Mouse (Mus musculus): ENCODE measurements at regions not wholly inside any gene's neighbourhood (a gene's known extent, or its start where the extent isn't known, plus 50 kb on each side); places are given as distances from the start of the nearest gene placed in this dataset.

- H3K27me3 ChIP-seq (replicated peaks; ENCODE audit: control insufficient read depth, insufficient read depth, low read length): no peaks in the 10 kb centered on the region
- no peak overlapping the region for H3K27ac ChIP-seq (ENCODE audit: low read depth)
- no peak for DNase-seq (ENCODE audit: low spot score)
- H3K4me2 ChIP-seq (ENCODE audit: low read length): no peak overlapping the region
- no peak overlapping the region for H3K9ac ChIP-seq (ENCODE audit: low read length)
- no peaks in the 10 kb centered on the region for H3K9me3 ChIP-seq (ENCODE audit: control insufficient read depth, low read length)
- no peak for ATAC-seq (replicated peaks; ENCODE audit: low FRiP score, low TSS enrichment, low read depth)
- WGBS: 51% methylated on average over 5 of the region's 5 CpGs
- H3K4me3 ChIP-seq (ENCODE audit: low read depth, low read length): no peak overlapping the region
- peaks cover 29% of the 10 kb centered on the region for H3K4me1 ChIP-seq (replicated peaks; ENCODE audit: control insufficient read depth, insufficient read depth, low read length)
- H3K36me3 ChIP-seq (ENCODE audit: control insufficient read depth, insufficient read depth, low read length): no peaks in the 10 kb centered on the region
These were observed 245.3 kb downstream of the Adamts20 start for GRCm38 (mm10) chr15:94219907-94220306.

DNA sequence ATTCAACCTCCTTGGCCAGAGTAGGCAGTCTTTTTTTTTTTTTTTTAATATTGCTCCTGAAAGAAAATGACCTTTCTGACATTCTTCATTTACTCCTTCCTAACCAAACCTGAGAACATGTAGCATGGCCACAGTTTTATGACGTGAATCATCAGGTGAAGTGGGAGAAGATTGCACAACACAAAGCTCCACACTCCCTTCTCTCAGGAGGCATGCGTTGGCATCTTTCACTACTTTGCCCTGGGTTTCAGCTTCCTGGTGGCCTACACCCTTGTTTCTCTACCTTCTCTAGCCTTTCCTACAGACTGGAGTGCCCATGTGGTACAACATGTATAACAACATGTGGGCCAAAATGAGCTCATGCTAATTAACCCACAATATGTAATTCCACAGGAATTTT is 248.5 kb downstream of the Adamts20 start:
- no peaks in the 10 kb centered on the region for H3K9me3 ChIP-seq (ENCODE audit: control insufficient read depth, low read length)
- no peak for DNase-seq (ENCODE audit: low spot score)
- no peak overlapping the region for H3K27ac ChIP-seq (ENCODE audit: low read depth)
- H3K4me2 ChIP-seq (ENCODE audit: low read length): no peak overlapping the region
- H3K27me3 ChIP-seq (replicated peaks; ENCODE audit: control insufficient read depth, insufficient read depth, low read length): no peaks in the 10 kb centered on the region
- no peak for ATAC-seq (replicated peaks; ENCODE audit: low FRiP score, low TSS enrichment, low read depth)
- H3K4me3 ChIP-seq (ENCODE audit: low read depth, low read length): no peak overlapping the region
- WGBS: 88% methylated on average over 2 of the region's 2 CpGs
- peaks cover 29% of the 10 kb centered on the region for H3K4me1 ChIP-seq (replicated peaks; ENCODE audit: control insufficient read depth, insufficient read depth, low read length)
- no peak overlapping the region for H3K9ac ChIP-seq (ENCODE audit: low read length)
- H3K36me3 ChIP-seq (ENCODE audit: control insufficient read depth, insufficient read depth, low read length): no peaks in the 10 kb centered on the region

DNA sequence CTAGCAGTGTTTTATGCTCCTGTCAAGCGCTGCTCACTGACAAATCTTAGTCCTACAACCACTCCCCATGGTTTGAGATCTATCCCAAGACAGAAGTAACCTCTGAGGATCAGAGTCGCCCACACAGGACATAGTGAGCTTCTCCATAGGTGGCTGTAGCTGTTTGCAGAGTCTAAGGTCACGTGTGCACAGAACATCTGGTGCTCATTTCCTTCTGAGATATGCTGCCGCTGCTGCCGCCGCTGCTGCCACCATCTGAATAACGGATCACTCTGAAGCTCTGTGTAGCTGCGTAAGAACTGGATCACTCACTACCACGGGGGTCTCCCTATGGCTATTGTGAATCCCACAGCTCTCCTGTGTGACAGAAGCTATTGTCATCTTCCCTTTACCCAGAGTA is 250.8 kb downstream of the Adamts20 start:
- H3K27ac ChIP-seq (ENCODE audit: low read depth): no peak overlapping the region
- DNase-seq (ENCODE audit: low spot score): no peak
- no peak for ATAC-seq (replicated peaks; ENCODE audit: low FRiP score, low TSS enrichment, low read depth)

DNA sequence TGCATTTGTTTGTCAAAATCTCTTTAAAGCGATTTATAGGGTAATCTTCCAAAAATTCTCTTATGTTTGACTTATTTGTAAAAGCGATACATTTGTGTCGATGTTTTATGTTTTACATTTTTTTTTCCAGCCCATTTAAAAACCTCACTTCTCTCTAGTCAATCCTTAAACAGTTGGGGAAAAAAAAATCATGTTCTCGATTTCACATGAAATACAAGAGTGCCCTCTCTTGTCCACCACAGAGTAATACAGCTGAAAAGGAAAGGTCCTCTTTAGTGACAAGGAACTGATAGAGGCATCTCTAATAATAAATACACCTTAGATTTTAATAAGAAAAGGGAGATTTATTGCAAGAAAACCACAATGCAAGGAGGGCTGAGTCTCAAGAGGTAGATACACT is 251.8 kb downstream of the Adamts20 start:
- H3K9ac ChIP-seq (ENCODE audit: low read length): no peak overlapping the region
- peaks cover 13% of the 10 kb centered on the region for H3K4me1 ChIP-seq (replicated peaks; ENCODE audit: control insufficient read depth, insufficient read depth, low read length)
- no peaks in the 10 kb centered on the region for H3K36me3 ChIP-seq (ENCODE audit: control insufficient read depth, insufficient read depth, low read length)
- no peaks in the 10 kb centered on the region for H3K27me3 ChIP-seq (replicated peaks; ENCODE audit: control insufficient read depth, insufficient read depth, low read length)
- 22% methylated on average over 4 of the region's 4 CpGs for WGBS
- H3K4me3 ChIP-seq (ENCODE audit: low read depth, low read length): no peak overlapping the region
- H3K9me3 ChIP-seq (ENCODE audit: control insufficient read depth, low read length): no peaks in the 10 kb centered on the region; the same call in 1 of the 2 replicates
- no peak overlapping the region for H3K4me2 ChIP-seq (ENCODE audit: low read length)
- ATAC-seq (replicated peaks; ENCODE audit: low FRiP score, low TSS enrichment, low read depth): no peak
- no peak overlapping the region for H3K27ac ChIP-seq (ENCODE audit: low read depth)
- DNase-seq (ENCODE audit: low spot score): no peak

More for the DNA sequence above, 250.8 kb downstream of the Adamts20 start:
- Histone ChIP-seq H3K4me2 (ENCODE audit: low read length) (no peak overlapping the region), H3K27me3 (replicated peaks; ENCODE audit: control insufficient read depth, insufficient read depth, low read length) (no peaks in the 10 kb centered on the region), H3K36me3 (ENCODE audit: control insufficient read depth, insufficient read depth, low read length) (no peaks in the 10 kb centered on the region), H3K9ac (ENCODE audit: low read length) (no peak overlapping the region), H3K4me3 (ENCODE audit: low read depth, low read length) (no peak overlapping the region), H3K9me3 (ENCODE audit: control insufficient read depth, low read length) (no peaks in the 10 kb centered on the region; the same call in 1 of the 2 replicates), H3K4me1 (replicated peaks; ENCODE audit: control insufficient read depth, insufficient read depth, low read length) (peaks cover 19% of the 10 kb centered on the region)
- WGBS: 21% methylated on average over 9 of the region's 9 CpGs

- DNase-seq (ENCODE audit: low spot score) (no peak), ATAC-seq (replicated peaks; ENCODE audit: low FRiP score, low TSS enrichment, low read depth) (no peak)
- no peak overlapping the region for H3K4me2 ChIP-seq (ENCODE audit: low read length)
- no peak overlapping the region for H3K27ac ChIP-seq (ENCODE audit: low read depth)
- no peaks in the 10 kb centered on the region; the same call in 1 of the 2 replicates for H3K9me3 ChIP-seq (ENCODE audit: control insufficient read depth, low read length)
- H3K4me1 ChIP-seq (replicated peaks; ENCODE audit: control insufficient read depth, insufficient read depth, low read length): peaks cover 6% of the 10 kb centered on the region
- H3K36me3 ChIP-seq (ENCODE audit: control insufficient read depth, insufficient read depth, low read length): no peaks in the 10 kb centered on the region
- no peak overlapping the region for H3K9ac ChIP-seq (ENCODE audit: low read length)
- H3K4me3 ChIP-seq (ENCODE audit: low read depth, low read length): no peak overlapping the region
- H3K27me3 ChIP-seq (replicated peaks; ENCODE audit: control insufficient read depth, insufficient read depth, low read length): no peaks in the 10 kb centered on the region
- WGBS: 62% methylated on average over 1 of the region's 1 CpGs
These were observed 256.7 kb downstream of the Adamts20 start for GRCm38 (mm10) chr15:94208476-94208875.

DNA sequence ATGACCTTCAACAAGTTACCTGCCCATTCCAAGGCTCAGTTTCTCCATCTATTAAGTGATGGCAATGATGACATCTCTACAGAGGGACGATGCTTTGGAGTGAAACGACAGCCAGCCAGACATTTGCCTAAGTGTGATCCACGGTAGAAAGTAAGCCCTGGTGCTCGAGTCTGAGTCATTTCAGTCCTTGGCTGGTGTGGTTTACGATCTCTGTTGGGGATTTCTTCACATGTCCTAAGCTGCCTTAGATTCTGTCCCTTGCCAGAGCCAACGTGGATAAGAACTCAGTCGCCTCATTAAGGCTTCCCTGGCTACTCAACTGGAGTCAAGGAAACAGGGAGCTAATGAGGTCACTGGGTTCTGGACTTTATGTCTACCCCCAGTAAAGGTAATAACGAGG is 258.8 kb downstream of the Adamts20 start:
- no peaks in the 10 kb centered on the region for H3K36me3 ChIP-seq (ENCODE audit: control insufficient read depth, insufficient read depth, low read length)
- H3K9ac ChIP-seq (ENCODE audit: low read length): no peak overlapping the region
- no peaks in the 10 kb centered on the region; the same call in 1 of the 2 replicates for H3K9me3 ChIP-seq (ENCODE audit: control insufficient read depth, low read length)
- H3K27me3 ChIP-seq (replicated peaks; ENCODE audit: control insufficient read depth, insufficient read depth, low read length): no peaks in the 10 kb centered on the region
- H3K4me1 ChIP-seq (replicated peaks; ENCODE audit: control insufficient read depth, insufficient read depth, low read length): peaks cover 2% of the 10 kb centered on the region; the same call in 1 of the 2 replicates
- H3K27ac ChIP-seq (ENCODE audit: low read depth): no peak overlapping the region
- no peak overlapping the region for H3K4me3 ChIP-seq (ENCODE audit: low read depth, low read length)
- DNase-seq (ENCODE audit: low spot score): no peak
- WGBS: 81% methylated on average over 8 of the region's 8 CpGs
- ATAC-seq (replicated peaks; ENCODE audit: low FRiP score, low TSS enrichment, low read depth): no peak
- no peak overlapping the region for H3K4me2 ChIP-seq (ENCODE audit: low read length)

DNA sequence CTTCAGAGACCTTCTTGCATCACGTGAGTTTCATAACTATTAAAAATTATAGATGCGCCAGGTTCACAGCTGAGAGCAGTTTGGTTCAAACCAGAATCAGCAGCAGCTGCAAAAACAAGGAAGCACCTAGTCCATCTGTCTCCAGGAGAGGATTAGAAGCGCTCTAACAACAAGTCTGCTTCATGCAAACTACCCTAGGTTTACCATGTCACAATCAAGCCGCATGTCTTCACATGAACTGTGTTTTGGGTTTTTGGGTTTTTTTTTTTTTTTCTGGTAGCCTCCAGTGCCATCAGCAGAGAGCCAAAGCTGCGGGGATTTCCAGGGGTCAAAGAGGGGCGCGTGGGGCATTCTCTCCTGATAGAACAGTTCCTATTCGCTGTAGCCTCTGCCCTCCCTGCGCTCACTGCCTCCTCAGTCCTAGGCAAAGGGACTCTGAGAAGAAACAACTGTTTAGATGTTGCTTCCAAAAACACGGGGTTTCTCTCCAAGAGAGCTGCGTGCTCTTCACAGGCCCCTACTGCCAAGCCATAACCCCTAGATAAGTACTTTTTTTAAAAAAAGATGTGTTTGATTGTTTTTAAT is 259.8 kb downstream of the Adamts20 start:
- no peaks in the 10 kb centered on the region for H3K36me3 ChIP-seq (ENCODE audit: control insufficient read depth, insufficient read depth, low read length)
- no peaks in the 10 kb centered on the region for H3K27me3 ChIP-seq (replicated peaks; ENCODE audit: control insufficient read depth, insufficient read depth, low read length)
- H3K27ac ChIP-seq (ENCODE audit: low read depth): no peak overlapping the region
- 64% methylated on average over 11 of the region's 11 CpGs for WGBS
- no peaks in the 10 kb centered on the region for H3K9me3 ChIP-seq (ENCODE audit: control insufficient read depth, low read length)
- H3K9ac ChIP-seq (ENCODE audit: low read length): no peak overlapping the region
- H3K4me2 ChIP-seq (ENCODE audit: low read length): no peak overlapping the region
- H3K4me3 ChIP-seq (ENCODE audit: low read depth, low read length): no peak overlapping the region
- ATAC-seq (replicated peaks; ENCODE audit: low FRiP score, low TSS enrichment, low read depth): no peak
- DNase-seq (ENCODE audit: low spot score): no peak
- peaks cover 2% of the 10 kb centered on the region; the same call in 1 of the 2 replicates for H3K4me1 ChIP-seq (replicated peaks; ENCODE audit: control insufficient read depth, insufficient read depth, low read length)

- H3K9ac ChIP-seq (ENCODE audit: low read length): no peak overlapping the region
- peaks cover 15% of the 10 kb centered on the region; the same call in 1 of the 2 replicates for H3K4me1 ChIP-seq (replicated peaks; ENCODE audit: control insufficient read depth, insufficient read depth, low read length)
- no peak overlapping the region for H3K4me2 ChIP-seq (ENCODE audit: low read length)
- H3K36me3 ChIP-seq (ENCODE audit: control insufficient read depth, insufficient read depth, low read length): no peaks in the 10 kb centered on the region
- H3K27ac ChIP-seq (ENCODE audit: low read depth): no peak overlapping the region
- H3K4me3 ChIP-seq (ENCODE audit: low read depth, low read length): no peak overlapping the region
- no peaks in the 10 kb centered on the region for H3K9me3 ChIP-seq (ENCODE audit: control insufficient read depth, low read length)
- ATAC-seq (replicated peaks; ENCODE audit: low FRiP score, low TSS enrichment, low read depth): no peak
- H3K27me3 ChIP-seq (replicated peaks; ENCODE audit: control insufficient read depth, insufficient read depth, low read length): no peaks in the 10 kb centered on the region
- WGBS: 43% methylated on average over 7 of the region's 7 CpGs
- DNase-seq (ENCODE audit: low spot score): no peak
These were observed 275.1 kb downstream of the Adamts20 start for GRCm38 (mm10) chr15:94190081-94190488.

DNA sequence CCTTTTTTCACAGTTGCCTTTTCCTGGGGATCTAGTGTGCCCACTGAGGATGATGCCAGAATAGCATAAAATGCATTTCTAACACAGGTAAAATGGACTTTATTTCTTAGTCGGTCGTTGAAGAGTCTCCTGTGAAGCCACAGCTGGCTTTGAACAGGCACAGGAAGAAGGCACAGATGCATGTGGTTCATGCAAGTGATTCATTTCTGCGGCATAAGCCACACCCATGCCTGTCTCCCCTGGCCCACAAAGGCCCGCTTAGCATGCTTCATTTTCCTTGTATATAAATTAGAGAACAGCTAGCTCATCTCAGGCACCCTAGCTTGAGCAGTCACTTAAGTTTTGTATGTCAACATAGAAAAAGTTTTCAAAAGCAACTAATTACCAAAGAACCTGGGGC is 277.6 kb downstream of the Adamts20 start:
- H3K27me3 ChIP-seq (replicated peaks; ENCODE audit: control insufficient read depth, insufficient read depth, low read length): no peaks in the 10 kb centered on the region
- H3K9me3 ChIP-seq (ENCODE audit: control insufficient read depth, low read length): no peaks in the 10 kb centered on the region
- no peaks in the 10 kb centered on the region for H3K4me1 ChIP-seq (replicated peaks; ENCODE audit: control insufficient read depth, insufficient read depth, low read length)
- H3K36me3 ChIP-seq (ENCODE audit: control insufficient read depth, insufficient read depth, low read length): no peaks in the 10 kb centered on the region
- ATAC-seq (replicated peaks; ENCODE audit: low FRiP score, low TSS enrichment, low read depth) (no peak), DNase-seq (ENCODE audit: low spot score) (no peak)
- no peak overlapping the region for H3K9ac ChIP-seq (ENCODE audit: low read length)
- no peak overlapping the region for H3K4me3 ChIP-seq (ENCODE audit: low read depth, low read length)
- WGBS: 60% methylated on average over 4 of the region's 4 CpGs
- no peak overlapping the region for H3K4me2 ChIP-seq (ENCODE audit: low read length)
- no peak overlapping the region for H3K27ac ChIP-seq (ENCODE audit: low read depth)

Measured in intestine, embryonic 14.5 days (tissue).